Mouse (Mus musculus) mammary gland, adult 2 months (tissue): ENCODE results near the gene Fcer1a. TPM values are rescaled to one million over a fixed set of nuclear protein-coding genes. Genes with fewer than 3 reads are reported as not detected.

ENCODE experiments used
- polyA plus RNA-seq: library from polyadenylated mRNA; depleted of rRNA; stranded (reverse); fragments of >200 nt; gene quantifications from 2 replicates; pipeline ENCODE4 v1.2.3, GENCODE M21; 2012; ENCODE audit warnings: low replicate concordance; rRNA removed

The Fcer1a gene
- 0.13 and 0.52 TPM in 2 replicates for polyA plus RNA-seq

DNA sequence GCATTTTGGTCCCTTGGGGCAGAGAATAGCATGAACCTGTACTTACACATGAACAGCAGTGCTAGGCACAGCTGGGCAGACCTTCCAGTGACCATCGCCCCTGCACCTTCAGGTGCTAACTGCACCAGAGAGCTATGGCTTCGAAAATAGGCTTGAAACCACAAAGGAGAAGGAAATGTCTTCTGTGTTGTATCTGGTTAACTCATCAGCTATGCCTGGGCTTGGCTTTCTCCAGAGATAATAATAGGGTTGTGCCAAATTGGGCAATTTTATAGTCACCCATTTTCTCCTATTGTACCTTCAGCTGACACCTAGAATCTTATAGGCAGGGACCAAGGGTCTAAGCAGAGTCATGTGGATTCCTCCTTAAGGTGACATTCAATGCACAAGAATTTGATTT, at the start of gene Fcer1a:
Fcer1a (minus strand) TSS at position 134 of the 400 bp plus-strand sequence.

DNA sequence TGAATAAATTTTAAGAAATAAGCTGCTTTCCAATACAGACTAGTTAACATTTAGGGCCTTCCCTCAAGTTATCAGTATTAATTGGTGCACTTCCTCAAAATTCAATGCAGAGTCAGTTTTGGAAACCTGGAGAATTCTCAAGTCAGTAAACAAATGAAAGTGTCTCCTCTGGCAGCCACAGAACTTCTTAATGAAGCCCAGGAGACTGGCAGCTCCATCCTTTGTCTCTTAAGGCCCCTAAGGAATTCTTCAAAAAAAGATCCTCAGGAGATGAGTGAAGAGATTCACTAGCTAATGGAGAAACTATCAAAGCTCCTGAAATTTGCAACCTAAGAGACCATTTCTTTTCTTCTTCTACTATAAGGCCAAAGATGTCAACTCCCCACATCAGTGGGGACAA, 38.7 kb upstream of the Fcer1a start, which contains the start of gene Olfr418:
Olfr418 (plus strand) TSS at position 301 of the 400 bp plus-strand sequence.

DNA sequence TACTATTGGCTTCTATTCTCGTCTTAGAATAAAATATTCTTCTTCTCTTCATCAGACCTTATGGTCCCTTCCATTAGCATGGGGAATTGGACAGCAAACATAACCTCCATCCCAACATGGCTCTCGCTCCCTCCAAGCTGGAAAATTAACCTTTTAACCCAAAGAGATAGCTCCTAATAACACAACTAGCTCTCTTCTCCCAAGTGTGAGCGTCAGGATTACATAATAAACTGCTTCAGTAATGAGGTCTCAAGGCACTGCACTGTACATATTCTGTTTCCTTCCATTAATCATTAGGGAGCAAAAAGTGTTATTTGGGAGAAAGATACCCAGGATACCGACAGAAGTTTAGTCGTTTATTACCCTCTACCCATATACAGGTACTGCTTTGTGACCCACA, 14.9 kb downstream of the Fcer1a start, which contains the start of gene Olfr1404:
Olfr1404 (plus strand) TSS at position 301 of the 400 bp plus-strand sequence.

DNA sequence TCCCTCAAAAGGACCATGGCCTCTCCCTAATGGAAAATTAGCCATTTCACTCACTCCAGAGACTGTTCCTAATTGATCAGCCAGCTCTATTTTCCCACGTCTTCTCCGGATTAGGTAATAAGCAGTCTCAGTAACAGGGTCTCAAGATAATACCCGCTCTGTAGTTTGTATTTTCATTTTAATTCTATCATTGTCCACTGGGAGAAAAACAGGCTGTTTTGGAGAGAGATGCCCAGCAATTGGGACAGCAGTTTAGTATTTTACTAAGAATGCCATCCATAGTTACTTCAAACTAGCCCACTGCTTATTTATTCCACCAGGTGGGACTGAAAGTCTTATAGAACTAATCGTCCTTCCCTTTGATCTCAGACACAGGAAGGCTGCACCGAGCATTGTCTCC, 29.5 kb downstream of the Fcer1a start, which contains the start of gene Olfr218:
Olfr218 (plus strand) TSS at position 301 of the 400 bp plus-strand sequence.

DNA sequence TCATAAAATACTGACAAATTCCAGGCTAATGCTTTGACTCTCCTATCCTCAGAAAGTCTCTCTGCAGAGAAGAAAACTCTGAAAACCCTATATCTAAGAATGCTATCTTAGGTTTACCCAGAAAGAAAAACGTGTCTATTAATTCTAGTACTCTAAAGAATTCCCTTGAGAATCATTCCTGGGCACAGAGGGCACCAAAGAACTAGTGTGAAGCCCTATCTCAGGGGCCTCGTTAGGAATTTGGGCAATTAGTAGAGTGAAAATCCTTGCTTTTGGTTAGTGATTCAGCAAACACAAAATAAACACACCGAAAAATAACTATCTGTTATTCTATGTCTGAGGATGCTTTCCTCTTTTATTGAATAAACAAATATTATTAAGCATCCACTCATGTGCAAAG, 36.5 kb downstream of the Fcer1a start, which contains the start of gene Olfr1406:
Olfr1406 (minus strand) TSS at position 101 of the 400 bp plus-strand sequence.

Other genes with a start within 250 kb of the Fcer1a start
- not detected in 2 replicates for gene Olfr1408, start 89.8 kb downstream of the Fcer1a start, polyA plus RNA-seq
- not detected in 2 replicates for gene Olfr1406, start 36.6 kb downstream of the Fcer1a start, polyA plus RNA-seq
- gene Olfr218, start 29.4 kb downstream of the Fcer1a start, polyA plus RNA-seq, result not detected in 2 replicates
- gene Olfr1404, start 14.8 kb downstream of the Fcer1a start, polyA plus RNA-seq, result not detected in 2 replicates
- not detected in 2 replicates for gene Olfr418, start 38.8 kb upstream of the Fcer1a start, polyA plus RNA-seq
- gene Mptx2, start 50.6 kb upstream of the Fcer1a start, polyA plus RNA-seq, result not detected in 2 replicates
- 47.1 and 65.2 TPM in 2 replicates for gene Ackr1, start 106.5 kb upstream of the Fcer1a start, polyA plus RNA-seq
- 3.5 and 6.0 TPM in 2 replicates for gene Aim2, start 123.7 kb upstream of the Fcer1a start, polyA plus RNA-seq
- 30.5 and 66.3 TPM in 2 replicates for gene Cadm3, start 140.5 kb upstream of the Fcer1a start, polyA plus RNA-seq